Mouse (Mus musculus): ENCODE measurements around the gene Cog1. TPM values are rescaled to one million over a fixed set of nuclear protein-coding genes. Genes with fewer than 3 reads are reported as not detected.

The Cog1 gene
- polyA plus RNA-seq, 1 experiment from 2014 or later: 18.6 TPM

GRCm38 (mm10) chr11:113654105-113654504 is 5.1 kb downstream of the Cog1 start:
- DNase-seq (ENCODE audit: low spot score): no peak
- Histone ChIP-seq H3K27me3 (replicated peaks; ENCODE audit: insufficient read depth, low read length) (no peaks in the 10 kb centered on the region), H3K36me3 (ENCODE audit: insufficient read depth, low read length) (peaks cover 36% of the 10 kb centered on the region), H3K9ac (replicated peaks; ENCODE audit: low read depth) (no peak overlapping the region), H3K4me1 (ENCODE audit: insufficient read depth, low read depth, low read length) (peaks cover 3% of the 10 kb centered on the region; the same call in 1 of the 2 replicates), H3K4me2 (replicated peaks; ENCODE audit: low read depth, low read length) (no peak overlapping the region), H3K9me3 (ENCODE audit: low read length) (no peaks in the 10 kb centered on the region), H3K4me3 (ENCODE audit: low read depth, low read length) (no peak overlapping the region), H3K27ac (ENCODE audit: low read length) (no peak overlapping the region)
- 86% methylated on average over 15 of the region's 15 CpGs for WGBS
- TF ChIP-seq CTCF (IDR thresholded peaks at IDR 0.05): no peak
- TF ChIP-seq EP300 (IDR thresholded peaks at IDR 0.05): no peak
- no peak; the same call in 1 of the 2 replicates for ATAC-seq

DNA sequence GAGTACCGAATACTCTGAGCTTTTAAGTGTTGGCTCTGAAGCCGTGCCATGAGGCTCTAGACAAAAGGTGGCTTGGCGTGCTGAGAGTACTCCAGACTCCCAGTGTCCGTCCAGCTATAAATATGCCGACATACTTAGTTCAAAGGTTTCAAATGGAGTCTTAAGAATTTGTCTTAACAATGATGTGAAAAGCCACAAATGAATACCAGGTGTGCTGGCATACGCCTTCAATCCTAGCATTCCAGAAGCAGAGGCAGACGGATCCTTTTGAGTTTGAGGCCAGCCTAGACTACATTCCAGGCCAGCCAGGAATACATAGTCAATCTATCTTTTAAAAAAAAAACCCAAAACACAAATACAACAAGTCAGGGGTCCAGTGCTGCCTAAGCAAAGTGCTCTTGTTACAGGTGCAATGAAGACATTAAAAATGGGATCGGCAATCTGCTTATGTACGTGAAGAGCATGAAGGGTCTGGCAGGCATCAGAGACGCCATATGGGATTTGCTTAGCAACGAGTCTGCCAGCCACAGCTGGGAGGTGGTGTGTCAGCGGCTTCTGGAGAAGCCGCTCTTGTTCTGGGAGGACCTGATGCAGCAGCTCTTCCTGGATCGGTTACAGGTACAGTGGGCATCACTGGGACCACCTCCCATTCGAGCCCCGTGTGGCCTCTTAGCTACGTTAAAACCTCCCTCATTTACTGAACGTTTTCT is 5.7 kb downstream of the Cog1 start:
- no peak overlapping the region for H3K9ac ChIP-seq (replicated peaks; ENCODE audit: low read depth)
- H3K27ac ChIP-seq (ENCODE audit: low read length): 0 out of 2 replicates have a peak overlapping the region, but pooled peaks have one; percentile 4
- no peaks in the 10 kb centered on the region for H3K27me3 ChIP-seq (replicated peaks; ENCODE audit: insufficient read depth, low read length)
- no peaks in the 10 kb centered on the region for H3K9me3 ChIP-seq (ENCODE audit: low read length)
- peaks cover 36% of the 10 kb centered on the region for H3K36me3 ChIP-seq (ENCODE audit: insufficient read depth, low read length)
- TF ChIP-seq CTCF (IDR thresholded peaks at IDR 0.05): no peak
- TF ChIP-seq EP300 (IDR thresholded peaks at IDR 0.05): peak; percentile 38; the same call in 1 of the 2 replicates
- no peak overlapping the region for H3K4me3 ChIP-seq (ENCODE audit: low read depth, low read length)
- peak; percentile 22 for DNase-seq (ENCODE audit: low spot score)
- H3K4me2 ChIP-seq (replicated peaks; ENCODE audit: low read depth, low read length): no peak overlapping the region
- 72% methylated on average over 18 of the region's 18 CpGs for WGBS
- peak; percentile 45 for ATAC-seq
- 0 out of 2 replicates have a peak, but pooled peaks cover 2% of the 10 kb centered on the region for H3K4me1 ChIP-seq (ENCODE audit: insufficient read depth, low read depth, low read length)

DNA sequence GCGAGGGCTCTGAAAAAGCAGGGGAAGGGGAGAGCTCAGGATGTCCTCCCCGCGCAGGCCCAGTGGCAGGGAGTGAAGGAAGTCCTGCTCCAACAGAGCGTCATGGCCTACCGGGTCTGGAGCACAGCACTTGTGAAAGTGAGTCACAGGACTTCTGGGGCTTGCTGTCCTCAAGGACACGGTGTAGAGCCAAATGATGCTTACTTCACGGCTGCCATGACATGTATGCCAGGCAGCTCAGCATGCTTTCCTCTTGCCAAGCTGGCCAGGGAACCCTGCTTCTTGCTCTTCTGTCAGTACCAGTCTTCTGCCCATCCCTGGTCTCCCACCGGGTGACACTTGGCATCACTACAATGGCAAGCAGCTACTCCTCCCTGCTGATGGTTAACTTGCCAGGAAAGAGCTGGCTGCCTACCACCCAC is 7.6 kb downstream of the Cog1 start:
- H3K9me3 ChIP-seq (ENCODE audit: low read length): no peaks in the 10 kb centered on the region
- H3K27me3 ChIP-seq (replicated peaks; ENCODE audit: insufficient read depth, low read length): no peaks in the 10 kb centered on the region
- no peaks in the 10 kb centered on the region for H3K4me1 ChIP-seq (ENCODE audit: insufficient read depth, low read depth, low read length)
- H3K4me3 ChIP-seq (ENCODE audit: low read depth, low read length): no peak overlapping the region
- ATAC-seq (no peak), DNase-seq (ENCODE audit: low spot score) (no peak)
- H3K4me2 ChIP-seq (replicated peaks; ENCODE audit: low read depth, low read length): no peak overlapping the region
- H3K27ac ChIP-seq (ENCODE audit: low read length): no peak overlapping the region
- WGBS: 83% methylated on average over 8 of the region's 8 CpGs
- no peak overlapping the region for H3K9ac ChIP-seq (replicated peaks; ENCODE audit: low read depth)
- no peak for TF ChIP-seq EP300 (IDR thresholded peaks at IDR 0.05)
- TF ChIP-seq CTCF (IDR thresholded peaks at IDR 0.05): no peak
- peaks cover 44% of the 10 kb centered on the region for H3K36me3 ChIP-seq (ENCODE audit: insufficient read depth, low read length)

GRCm38 (mm10) chr11:113657221-113657620 is 8.3 kb downstream of the Cog1 start:
- H3K27me3 ChIP-seq (replicated peaks; ENCODE audit: insufficient read depth, low read length): no peaks in the 10 kb centered on the region
- no peaks in the 10 kb centered on the region for H3K4me1 ChIP-seq (ENCODE audit: insufficient read depth, low read depth, low read length)
- 57% methylated on average over 4 of the region's 4 CpGs for WGBS
- H3K36me3 ChIP-seq (ENCODE audit: insufficient read depth, low read length): peaks cover 51% of the 10 kb centered on the region
- no peak overlapping the region for H3K4me3 ChIP-seq (ENCODE audit: low read depth, low read length)
- TF ChIP-seq EP300 (IDR thresholded peaks at IDR 0.05) (no peak), CTCF (IDR thresholded peaks at IDR 0.05) (no peak)
- H3K9ac ChIP-seq (replicated peaks; ENCODE audit: low read depth): no peak overlapping the region
- H3K27ac ChIP-seq (ENCODE audit: low read length): no peak overlapping the region
- H3K4me2 ChIP-seq (replicated peaks; ENCODE audit: low read depth, low read length): no peak overlapping the region
- H3K9me3 ChIP-seq (ENCODE audit: low read length): no peaks in the 10 kb centered on the region
- ATAC-seq: no peak
- DNase-seq (ENCODE audit: low spot score): no peak

- Histone ChIP-seq H3K9ac (replicated peaks; ENCODE audit: low read depth) (no peak overlapping the region), H3K4me3 (ENCODE audit: low read depth, low read length) (no peak overlapping the region), H3K9me3 (ENCODE audit: low read length) (no peaks in the 10 kb centered on the region), H3K27me3 (replicated peaks; ENCODE audit: insufficient read depth, low read length) (no peaks in the 10 kb centered on the region), H3K36me3 (ENCODE audit: insufficient read depth, low read length) (peaks cover 48% of the 10 kb centered on the region), H3K4me2 (replicated peaks; ENCODE audit: low read depth, low read length) (no peak overlapping the region), H3K27ac (ENCODE audit: low read length) (no peak overlapping the region), H3K4me1 (ENCODE audit: insufficient read depth, low read depth, low read length) (no peaks in the 10 kb centered on the region)
- DNase-seq (ENCODE audit: low spot score) (no peak), ATAC-seq (no peak)
- TF ChIP-seq CTCF (IDR thresholded peaks at IDR 0.05): no peak
- TF ChIP-seq EP300 (IDR thresholded peaks at IDR 0.05): no peak
- 88% methylated on average over 8 of the region's 8 CpGs for WGBS
Observed at GRCm38 (mm10) chr11:113658319-113658718, 9.3 kb downstream of the Cog1 start.

DNA sequence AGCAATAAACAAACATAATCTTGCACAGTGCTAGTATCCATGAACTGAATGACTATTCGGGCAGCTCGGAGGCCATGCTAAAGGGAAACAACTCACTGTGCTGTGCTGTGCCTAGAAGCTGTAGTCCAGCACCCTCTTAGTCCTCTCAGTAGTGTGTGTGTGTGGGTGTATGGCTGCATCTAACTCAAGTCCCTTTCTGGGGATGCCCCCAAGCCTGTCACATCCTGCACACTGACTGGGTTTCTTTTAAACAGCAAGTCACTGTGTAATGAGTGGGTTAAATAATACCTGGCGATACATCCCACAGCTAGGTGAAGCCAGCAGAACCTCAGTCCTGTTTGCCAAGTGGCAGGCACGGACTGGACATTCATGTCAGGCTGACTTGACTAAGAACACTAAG is 9.8 kb downstream of the Cog1 start:
- no peak for TF ChIP-seq EP300 (IDR thresholded peaks at IDR 0.05)
- TF ChIP-seq CTCF (IDR thresholded peaks at IDR 0.05): no peak
- no peak overlapping the region for H3K4me3 ChIP-seq (ENCODE audit: low read depth, low read length)
- ATAC-seq (no peak), DNase-seq (ENCODE audit: low spot score) (no peak)
- no peaks in the 10 kb centered on the region for H3K4me1 ChIP-seq (ENCODE audit: insufficient read depth, low read depth, low read length)
- no peak overlapping the region for H3K4me2 ChIP-seq (replicated peaks; ENCODE audit: low read depth, low read length)
- no peaks in the 10 kb centered on the region for H3K9me3 ChIP-seq (ENCODE audit: low read length)
- WGBS: 84% methylated on average over 4 of the region's 4 CpGs
- peaks cover 48% of the 10 kb centered on the region for H3K36me3 ChIP-seq (ENCODE audit: insufficient read depth, low read length)
- H3K27me3 ChIP-seq (replicated peaks; ENCODE audit: insufficient read depth, low read length): no peaks in the 10 kb centered on the region
- no peak overlapping the region for H3K9ac ChIP-seq (replicated peaks; ENCODE audit: low read depth)
- no peak overlapping the region for H3K27ac ChIP-seq (ENCODE audit: low read length)
